Mouse (Mus musculus): Measurements from ENCODE around the gene Gmppa.

Gene Gmppa

DNA sequence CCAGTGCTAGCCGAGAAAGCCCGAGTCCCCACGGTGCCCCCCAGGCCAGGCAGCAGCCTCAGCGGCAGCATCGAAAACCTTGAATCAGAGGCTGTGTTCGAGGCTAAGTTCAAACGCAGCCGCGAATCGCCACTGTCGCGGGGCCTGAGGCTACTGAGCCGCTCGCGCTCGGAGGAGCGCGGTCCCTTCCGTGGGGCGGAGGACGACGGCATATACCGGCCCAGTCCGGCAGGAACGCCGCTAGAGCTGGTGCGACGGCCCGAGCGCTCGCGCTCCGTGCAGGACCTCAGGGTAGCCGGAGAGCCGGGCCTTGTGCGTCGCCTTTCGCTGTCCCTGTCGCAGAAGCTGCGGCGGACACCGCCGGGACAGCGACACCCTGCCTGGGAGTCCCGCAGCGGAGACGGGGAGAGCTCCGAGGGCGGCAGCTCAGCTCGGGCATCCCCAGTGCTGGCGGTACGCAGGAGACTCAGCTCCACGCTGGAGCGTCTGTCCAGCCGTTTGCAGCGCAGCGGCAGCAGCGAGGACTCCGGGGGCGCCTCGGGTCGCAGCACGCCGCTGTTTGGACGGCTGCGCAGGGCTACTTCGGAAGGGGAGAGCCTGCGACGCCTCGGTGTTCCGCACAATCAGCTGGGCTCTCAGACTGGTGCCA is 12.8 kb upstream of the Gmppa start:
- DNase-seq (ENCODE audit: low read depth, low spot score) = no peak

GRCm38 (mm10) chr1:75423780-75424390 is 11.8 kb upstream of the Gmppa start:
- DNase-seq (ENCODE audit: low read depth, low spot score) = no peak

GRCm38 (mm10) chr1:75425796-75426471 is 9.8 kb upstream of the Gmppa start:
- no peak for DNase-seq (ENCODE audit: low read depth, low spot score)

- no peak for DNase-seq (ENCODE audit: low read depth, low spot score)
These were observed 3.1 kb downstream of the Gmppa start for GRCm38 (mm10) chr1:75438782-75439181.

DNA sequence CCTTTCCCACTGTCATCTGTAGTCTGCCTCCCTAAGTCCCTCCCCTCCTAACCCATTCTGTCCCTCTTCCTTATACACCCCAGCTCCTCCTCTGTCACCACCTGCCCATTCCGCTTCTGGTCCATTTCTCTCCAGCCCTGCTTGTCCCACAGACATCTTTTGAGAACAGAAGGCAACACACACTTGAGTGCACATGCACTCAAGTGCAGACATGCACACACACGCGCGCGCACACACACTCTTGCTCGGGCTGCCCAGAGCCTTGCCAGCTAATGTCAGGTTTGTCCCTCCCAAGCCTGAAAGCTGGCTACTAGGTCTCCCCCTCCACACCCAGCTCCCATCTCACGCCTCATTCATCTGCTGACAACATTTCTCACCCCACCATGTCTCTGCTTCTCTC is 4.9 kb downstream of the Gmppa start:
- no peak for DNase-seq (ENCODE audit: low read depth, low spot score)

DNA sequence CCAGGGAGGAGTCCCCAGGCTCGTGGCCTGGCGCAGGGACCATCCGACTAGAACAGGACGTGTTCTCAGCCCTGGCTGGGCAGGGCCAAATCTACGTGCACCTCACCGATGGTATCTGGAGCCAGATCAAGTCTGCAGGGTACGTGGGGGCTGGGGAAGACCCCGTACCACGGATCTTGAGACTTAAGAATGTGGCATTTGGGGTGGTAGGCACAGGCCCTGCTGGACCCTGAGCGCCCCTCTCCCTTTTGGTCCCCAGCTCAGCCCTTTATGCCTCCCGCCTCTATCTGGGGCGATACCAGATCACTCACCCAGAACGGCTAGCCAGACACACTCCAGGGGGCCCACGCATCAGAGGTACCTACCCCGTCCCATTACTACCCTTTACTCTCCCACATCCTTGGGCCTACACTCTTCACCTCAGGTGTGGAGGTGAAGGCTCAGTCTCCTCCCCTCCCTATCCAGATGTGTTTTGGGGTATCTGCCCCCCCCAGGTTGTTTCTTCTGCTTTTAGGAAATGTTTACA is 5.8 kb downstream of the Gmppa start:
- no peak for DNase-seq (ENCODE audit: low read depth, low spot score)

DNA sequence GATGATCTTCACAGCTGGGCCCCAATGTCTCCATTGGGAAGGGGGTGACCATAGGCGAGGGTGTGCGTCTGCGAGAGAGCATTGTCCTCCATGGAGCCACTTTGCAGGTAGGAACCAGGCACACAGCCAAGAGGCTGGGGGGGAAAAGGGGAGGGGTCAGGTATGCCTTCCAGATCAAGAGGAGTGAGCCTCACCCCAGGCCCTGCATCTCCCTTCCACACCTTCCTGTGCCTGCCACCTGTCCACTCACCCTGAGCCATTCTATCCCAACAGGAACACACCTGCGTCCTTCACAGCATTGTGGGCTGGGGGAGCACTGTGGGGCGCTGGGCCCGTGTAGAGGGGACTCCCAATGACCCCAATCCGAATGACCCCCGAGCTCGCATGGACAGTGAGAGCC is 6.4 kb downstream of the Gmppa start:
- DNase-seq (ENCODE audit: low read depth, low spot score) = no peak

GRCm38 (mm10) chr1:75442811-75443210 is 7.1 kb downstream of the Gmppa start:
- no peak for DNase-seq (ENCODE audit: low read depth, low spot score)

GRCm38 (mm10) chr1:75443247-75444024 is 7.7 kb downstream of the Gmppa start:
- DNase-seq (ENCODE audit: low read depth, low spot score) = no peak

GRCm38 (mm10) chr1:75444208-75444607 is 8.5 kb downstream of the Gmppa start:
- DNase-seq (ENCODE audit: low read depth, low spot score) = no peak

GRCm38 (mm10) chr1:75445141-75445701 is 9.5 kb downstream of the Gmppa start:
- DNase-seq (ENCODE audit: low read depth, low spot score) = no peak

DNA sequence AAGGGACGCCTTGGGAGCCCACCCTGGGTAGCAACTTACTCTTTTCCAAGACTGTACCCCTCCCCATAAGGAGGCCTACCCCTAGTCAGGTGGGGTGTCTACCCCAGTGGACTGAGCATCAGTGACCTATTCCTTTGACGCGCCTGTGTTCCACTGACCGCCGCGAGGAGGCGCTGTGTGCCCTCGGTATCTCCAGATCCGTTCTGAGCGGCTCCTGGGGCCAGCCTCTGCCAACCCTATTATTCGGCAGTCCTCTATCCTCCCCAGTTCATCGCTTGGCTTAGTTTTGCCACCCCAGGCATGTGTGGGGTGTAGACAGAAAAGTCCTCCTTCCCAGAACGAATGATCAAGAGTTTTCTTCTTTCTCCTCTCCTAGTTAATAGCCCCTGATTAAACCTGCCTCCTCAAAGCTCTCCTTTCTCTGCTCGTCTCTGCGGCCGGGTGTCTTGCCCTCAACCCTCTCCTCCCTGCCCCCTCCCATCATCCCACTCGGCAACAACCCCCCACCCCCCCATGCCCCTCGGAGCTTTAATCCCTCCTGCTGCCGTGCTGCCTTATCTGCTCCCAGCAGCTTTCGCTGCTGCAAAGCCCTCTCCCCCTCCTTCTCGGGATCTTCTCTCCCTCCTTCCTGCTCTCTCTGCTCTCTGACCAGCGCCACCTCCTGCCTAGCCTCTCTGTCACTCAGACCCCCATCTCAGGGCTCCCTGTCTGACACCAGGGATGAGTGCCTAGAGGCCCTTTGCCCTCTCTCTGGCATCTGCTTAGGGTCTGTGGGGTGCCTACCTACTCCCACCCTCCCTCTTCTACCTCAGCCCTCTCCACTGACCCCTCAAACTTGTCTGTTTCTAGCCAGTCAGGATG is 10.3 kb downstream of the Gmppa start:
- peak; percentile 65 for DNase-seq (ENCODE audit: low read depth, low spot score)

DNA sequence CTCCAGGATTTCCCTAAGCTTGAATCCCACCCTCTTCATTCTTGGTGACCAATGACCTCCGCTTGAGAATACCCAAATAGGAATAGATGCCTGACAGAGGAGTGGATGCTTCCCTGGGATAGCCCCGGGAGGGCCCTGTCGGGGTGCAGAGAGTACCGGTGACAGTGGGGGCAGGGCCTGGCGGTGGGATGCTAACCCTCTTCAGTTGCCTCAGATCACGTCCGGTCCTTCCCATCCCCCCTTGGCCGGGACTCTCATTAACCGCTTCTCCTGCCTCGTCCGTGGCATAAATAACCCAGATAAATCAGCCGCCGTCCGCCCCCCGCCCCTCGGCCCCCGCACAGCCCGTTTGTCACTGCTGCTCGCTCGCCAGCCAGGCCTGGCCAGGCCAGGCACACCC is 10.9 kb downstream of the Gmppa start:
- DNase-seq (ENCODE audit: low read depth, low spot score) = no peak

GRCm38 (mm10) chr1:75447265-75448051 is 11.7 kb downstream of the Gmppa start:
- no peak for DNase-seq (ENCODE audit: low read depth, low spot score)

DNA sequence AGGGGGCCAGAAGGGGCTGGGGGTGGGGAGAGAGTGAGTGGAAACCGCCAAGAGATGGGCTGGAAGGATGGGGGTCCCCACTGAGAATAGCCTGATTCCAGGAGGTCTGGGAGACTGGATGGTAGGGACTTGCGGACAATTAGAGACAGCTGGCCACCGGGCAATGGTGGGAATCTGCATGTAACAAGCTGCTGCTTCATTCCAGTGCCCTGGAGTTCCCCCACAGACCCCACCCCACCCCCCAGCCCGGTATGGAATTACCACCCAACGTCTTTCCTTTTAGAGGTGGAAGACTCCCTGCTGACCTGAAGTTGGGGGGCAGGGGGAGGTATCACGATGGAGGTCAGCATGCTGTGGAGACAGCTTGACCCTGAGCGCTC is 12.3 kb downstream of the Gmppa start:
- no peak for DNase-seq (ENCODE audit: low read depth, low spot score)

DNA sequence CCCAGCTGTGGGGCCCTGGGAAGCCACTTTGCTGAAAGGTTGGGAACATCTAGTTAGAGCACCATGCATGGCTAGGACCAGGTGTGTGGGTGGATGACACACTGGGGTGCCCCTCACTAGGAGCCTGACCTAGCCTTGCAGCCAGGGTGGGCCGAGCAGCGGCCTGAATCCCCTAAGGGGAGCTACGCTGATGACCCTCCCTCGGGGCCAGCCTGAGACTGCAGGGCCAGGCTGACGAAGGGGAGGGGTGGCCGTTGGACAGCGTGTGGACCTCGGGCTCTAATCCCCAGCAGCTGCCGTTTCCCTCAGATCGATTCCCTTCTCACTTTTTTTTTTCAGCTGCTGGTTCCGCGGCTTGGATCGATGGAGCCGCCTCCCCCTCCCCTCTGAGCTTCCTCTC is 13.2 kb downstream of the Gmppa start:
- no peak for DNase-seq (ENCODE audit: low read depth, low spot score)

GRCm38 (mm10) chr1:75449377-75450135 is 13.8 kb downstream of the Gmppa start:
- DNase-seq (ENCODE audit: low read depth, low spot score) = no peak

DNA sequence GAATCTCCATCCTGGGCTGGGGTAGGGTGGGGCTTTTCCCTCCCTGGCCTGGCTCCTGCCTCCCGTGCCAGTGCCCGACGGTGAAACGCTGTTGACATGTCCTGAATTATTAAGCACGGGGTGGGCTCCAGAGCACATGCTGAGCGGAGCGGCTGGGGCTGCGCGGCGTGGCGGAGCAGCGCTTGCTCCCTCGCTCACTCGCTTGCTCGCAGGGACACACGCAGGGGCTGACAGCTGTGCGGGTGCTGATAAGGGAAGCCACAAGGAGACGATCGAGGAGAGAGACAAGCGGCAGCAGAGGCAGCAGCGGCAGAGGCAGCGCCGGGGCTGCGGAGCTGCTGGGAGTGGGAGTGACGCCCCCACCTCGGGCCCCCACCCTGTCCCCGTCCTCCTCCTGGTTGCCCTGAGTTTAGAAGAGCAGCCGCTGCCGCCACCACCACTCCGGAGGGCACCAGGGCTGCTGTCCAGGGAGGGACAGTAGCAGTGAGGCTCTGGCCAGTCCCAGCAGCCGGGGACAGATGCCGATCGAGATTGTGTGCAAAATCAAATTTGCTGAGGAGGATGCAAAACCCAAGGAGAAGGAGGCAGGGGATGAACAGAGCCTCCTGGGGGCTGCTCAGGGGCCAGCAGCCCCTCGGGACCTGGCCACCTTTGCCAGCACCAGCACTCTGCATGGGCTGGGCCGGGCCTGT is 14.7 kb downstream of the Gmppa start, which contains the start of gene Asic4:
Gene Asic4, plus strand, starts transcription at position 123 of the 692 bp plus-strand sequence.
- no peak for DNase-seq (ENCODE audit: low read depth, low spot score)

GRCm38 (mm10) chr1:75451900-75452299 is 16.2 kb downstream of the Gmppa start:
- no peak for DNase-seq (ENCODE audit: low read depth, low spot score)
